ENCODE assay signal across 8 mouse cellular contexts in the genomic region with DNA sequence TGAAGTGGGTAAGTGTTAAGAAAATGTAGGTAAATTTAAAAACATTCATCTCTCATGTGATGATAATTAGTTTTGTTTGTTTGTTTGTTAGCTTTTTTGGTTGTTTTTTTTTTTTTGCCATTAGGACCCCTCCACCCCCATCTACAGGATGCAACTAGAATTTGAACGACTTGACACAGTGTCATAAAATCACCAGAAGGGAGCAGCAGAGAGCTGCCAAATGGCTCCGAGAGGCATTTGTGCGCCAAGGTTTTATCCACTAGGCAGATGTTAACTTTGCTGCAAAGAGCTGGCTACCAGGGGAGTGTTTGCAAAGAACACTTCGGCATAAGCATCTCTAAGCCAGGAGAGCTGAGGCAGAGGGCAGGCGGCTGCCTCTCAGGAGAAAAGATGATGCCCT.
DNase-seq lines count a peak whose midpoint lies in the region; ATAC-seq lines count a peak whose summit lies in the region.

No protein-coding gene starts in this region.

- DNase-seq in midbrain, embryonic 10.5 days (ENCODE audit: low spot score) = peak; percentile 56
- DNase-seq in WW6 (ENCODE audit: low read depth, low spot score) = peak; percentile 59
- peak; percentile 62 for DNase-seq in embryo, embryonic 11.5 days (ENCODE audit: low read depth, low spot score)
- DNase-seq in left cerebral cortex, postnatal 4 days = peak; percentile 46

- ATAC-seq in midbrain, embryonic 13.5 days = no peak
- no peak for ATAC-seq in hindbrain, embryonic 16.5 days
- ATAC-seq in neural tube, embryonic 12.5 days (ENCODE audit: low FRiP score, low read depth) = no peak
- ATAC-seq in inflammation-experienced regulatory T-cells, adult 6 months = no peak

- no peak overlapping the region for H3K4me2 ChIP-seq in midbrain, embryonic 13.5 days (replicated peaks)
- peak overlapping the region; percentile 72 for H3K4me2 ChIP-seq in hindbrain, embryonic 16.5 days (ENCODE audit: low read length)
- H3K4me2 ChIP-seq in neural tube, embryonic 12.5 days (replicated peaks) = 0 out of 2 replicates have a peak overlapping the region, but pooled peaks have one; percentile 9

- peak overlapping the region; percentile 55 for H3K4me3 ChIP-seq in midbrain, embryonic 10.5 days
- H3K4me3 ChIP-seq in midbrain, embryonic 13.5 days (replicated peaks) = no peak overlapping the region
- no peak overlapping the region for H3K4me3 ChIP-seq in hindbrain, embryonic 16.5 days (ENCODE audit: low read length)
- no peak overlapping the region for H3K4me3 ChIP-seq in neural tube, embryonic 12.5 days

- no peak overlapping the region for H3K9ac ChIP-seq in midbrain, embryonic 13.5 days (replicated peaks)
- H3K9ac ChIP-seq in hindbrain, embryonic 16.5 days (ENCODE audit: low read depth, low read length) = no peak overlapping the region
- no peak overlapping the region for H3K9ac ChIP-seq in neural tube, embryonic 12.5 days

- peaks cover 26% of the 10 kb centered on the region for H3K4me1 ChIP-seq in midbrain, embryonic 10.5 days
- H3K4me1 ChIP-seq in midbrain, embryonic 13.5 days (replicated peaks) = peaks cover 21% of the 10 kb centered on the region
- peaks cover 14% of the 10 kb centered on the region for H3K4me1 ChIP-seq in hindbrain, embryonic 16.5 days (ENCODE audit: control insufficient read depth, insufficient read depth, low read depth, low read length)
- H3K4me1 ChIP-seq in neural tube, embryonic 12.5 days = no peaks in the 10 kb centered on the region

- WGBS in midbrain, embryonic 10.5 days = 5% methylated on average over 5 of the region's 5 CpGs
- WGBS in midbrain, embryonic 13.5 days = 4% methylated on average over 5 of the region's 5 CpGs
- WGBS in hindbrain, embryonic 16.5 days = 6% methylated on average over 5 of the region's 5 CpGs
- 4% methylated on average over 5 of the region's 5 CpGs for WGBS in neural tube, embryonic 12.5 days

- intact Hi-C loops in left cerebral cortex, postnatal 4 days (cut with DNase I) = loop anchor here (5.0 to 10.0 kb wide), 2 partner anchors 157 to 975 kb away; no protein-coding TSS in a partner anchor

- no peak overlapping the region for H3K27ac ChIP-seq in midbrain, embryonic 10.5 days (replicated peaks)
- no peak overlapping the region for H3K27ac ChIP-seq in midbrain, embryonic 13.5 days
- H3K27ac ChIP-seq in hindbrain, embryonic 16.5 days (ENCODE audit: low read depth, low read length) = no peak overlapping the region
- no peak overlapping the region for H3K27ac ChIP-seq in neural tube, embryonic 12.5 days

- H3K36me3 ChIP-seq in midbrain, embryonic 10.5 days = no peaks in the 10 kb centered on the region
- no peaks in the 10 kb centered on the region for H3K36me3 ChIP-seq in midbrain, embryonic 13.5 days
- no peaks in the 10 kb centered on the region for H3K36me3 ChIP-seq in hindbrain, embryonic 16.5 days (ENCODE audit: control insufficient read depth, insufficient read depth, low read length)
- no peaks in the 10 kb centered on the region for H3K36me3 ChIP-seq in neural tube, embryonic 12.5 days

- H3K9me3 ChIP-seq in midbrain, embryonic 10.5 days (replicated peaks) = no peaks in the 10 kb centered on the region
- no peaks in the 10 kb centered on the region for H3K9me3 ChIP-seq in midbrain, embryonic 13.5 days
- H3K9me3 ChIP-seq in hindbrain, embryonic 16.5 days (ENCODE audit: control insufficient read depth, low read length) = no peaks in the 10 kb centered on the region
- H3K9me3 ChIP-seq in neural tube, embryonic 12.5 days = no peaks in the 10 kb centered on the region

- H3K27me3 ChIP-seq in midbrain, embryonic 10.5 days (ENCODE audit: low read depth, poor library complexity, severe bottlenecking) = no peaks in the 10 kb centered on the region
- H3K27me3 ChIP-seq in midbrain, embryonic 13.5 days = peaks cover 19% of the 10 kb centered on the region
- H3K27me3 ChIP-seq in hindbrain, embryonic 16.5 days (replicated peaks; ENCODE audit: control insufficient read depth, insufficient read depth, low read length) = no peaks in the 10 kb centered on the region
- no peaks in the 10 kb centered on the region for H3K27me3 ChIP-seq in neural tube, embryonic 12.5 days (replicated peaks)
